Mouse (Mus musculus): ENCODE results near the gene Chmp2a.
"Not testable (repeated sequence)": the region's sequence is repeated elsewhere in the genome, so short reads cannot be mapped to it uniquely, and the experiment has no call there.

Chmp2a gene

DNA sequence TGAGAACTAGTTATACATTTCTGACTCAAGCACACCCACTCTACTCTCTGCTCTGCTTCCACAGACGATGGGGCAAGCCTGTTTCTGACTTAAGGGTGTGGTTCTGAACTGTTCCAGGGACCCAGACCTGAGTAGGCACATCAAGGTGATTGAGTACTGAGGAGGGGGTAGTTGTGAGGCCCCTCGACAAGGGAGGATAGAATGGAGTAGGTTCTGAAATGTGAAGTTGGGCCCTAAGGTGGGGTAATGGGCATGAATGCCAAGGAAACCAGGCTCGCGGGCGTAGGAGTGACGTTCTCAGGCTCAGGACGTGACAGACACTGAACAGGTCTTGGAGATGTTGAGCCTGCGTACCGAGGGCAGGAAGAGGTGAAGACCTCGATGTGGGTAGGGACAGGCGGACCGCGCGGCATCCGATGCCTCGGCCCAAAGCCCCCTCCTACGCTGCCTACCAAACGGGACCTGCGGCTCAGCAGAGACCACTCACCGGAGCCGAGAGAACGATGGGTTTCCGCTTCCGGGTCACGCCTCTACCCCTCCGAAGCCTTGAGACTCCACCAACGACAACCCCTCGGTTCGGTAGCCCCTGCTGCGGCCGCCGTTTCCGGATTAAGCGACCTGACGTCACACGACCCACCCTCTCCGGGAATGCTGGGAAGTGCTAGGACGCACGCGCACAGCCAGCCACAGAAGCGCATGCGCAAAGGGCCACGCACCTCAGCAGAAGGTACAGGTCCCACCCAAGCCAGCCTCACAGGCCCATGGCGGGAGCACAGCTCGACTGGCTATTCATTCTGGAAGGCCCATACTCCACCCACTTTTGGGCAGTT is at the start of gene Chmp2a:
Chmp2a (minus strand) TSS at position 660 of the 830 bp plus-strand sequence.
- peak; percentile 98 for DNase-seq (ENCODE audit: low read depth, low spot score)

DNA sequence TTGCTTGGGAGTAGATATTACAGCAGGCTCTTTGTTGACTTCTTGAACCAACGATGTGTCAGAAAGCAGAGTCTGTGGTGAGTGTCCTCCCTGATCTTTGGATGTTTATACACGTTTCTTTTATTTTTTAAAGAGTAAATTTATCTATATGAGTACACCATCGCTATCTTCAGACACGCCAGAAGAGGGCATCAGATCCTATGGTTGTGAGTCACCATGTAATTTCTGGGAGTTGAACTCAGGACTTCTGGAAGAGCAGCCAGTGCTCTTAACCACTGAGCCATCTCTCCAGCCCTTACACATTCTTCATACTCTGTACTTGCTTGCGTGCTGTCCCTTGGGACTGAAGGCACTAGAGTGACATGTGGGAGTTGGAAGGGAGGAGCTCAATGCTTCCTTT is 37.7 kb upstream of the Chmp2a start:
- DNase-seq (ENCODE audit: low read depth, low spot score) = no peak

DNA sequence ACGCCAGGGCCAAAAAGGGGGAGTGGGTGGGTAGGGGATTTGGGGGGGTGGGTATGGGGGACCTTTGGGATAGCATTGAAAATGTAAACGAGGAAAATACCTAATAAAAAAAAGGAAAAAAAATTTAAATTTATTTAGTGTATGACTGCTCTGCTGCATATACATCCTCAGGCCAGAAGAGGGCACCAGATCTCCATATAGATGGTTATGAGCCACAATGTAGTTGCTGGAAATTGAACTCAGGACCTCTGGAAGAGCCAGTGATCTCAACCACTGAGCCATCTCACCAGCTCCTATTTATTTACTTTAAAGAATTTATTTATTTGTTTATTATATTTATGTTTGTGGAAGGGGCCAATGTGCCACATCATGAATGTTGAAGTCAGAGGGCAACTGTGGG is 28.8 kb upstream of the Chmp2a start:
- not testable (repeated sequence) for DNase-seq (ENCODE audit: low read depth, low spot score)

DNA sequence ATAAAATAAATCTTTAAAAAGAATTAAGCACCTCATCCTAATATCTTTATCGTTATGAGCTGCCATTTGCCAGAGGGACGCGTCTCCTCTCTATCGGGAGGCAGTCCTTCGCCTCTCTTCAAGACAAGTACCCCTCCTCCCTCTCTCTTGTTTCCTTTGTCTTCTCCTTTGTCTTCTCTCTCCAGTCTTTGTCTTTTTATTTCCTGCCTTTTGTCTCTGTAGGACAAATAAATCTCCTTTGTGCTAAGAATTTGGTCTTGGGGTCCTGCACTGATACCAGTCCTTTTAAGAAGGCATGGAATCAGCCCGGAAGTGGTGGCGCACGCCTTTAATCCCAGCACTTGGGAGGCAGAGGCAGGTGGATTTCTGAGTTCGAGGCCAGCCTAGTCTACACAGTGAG is 24.9 kb upstream of the Chmp2a start:
- DNase-seq (ENCODE audit: low read depth, low spot score) = no peak

DNA sequence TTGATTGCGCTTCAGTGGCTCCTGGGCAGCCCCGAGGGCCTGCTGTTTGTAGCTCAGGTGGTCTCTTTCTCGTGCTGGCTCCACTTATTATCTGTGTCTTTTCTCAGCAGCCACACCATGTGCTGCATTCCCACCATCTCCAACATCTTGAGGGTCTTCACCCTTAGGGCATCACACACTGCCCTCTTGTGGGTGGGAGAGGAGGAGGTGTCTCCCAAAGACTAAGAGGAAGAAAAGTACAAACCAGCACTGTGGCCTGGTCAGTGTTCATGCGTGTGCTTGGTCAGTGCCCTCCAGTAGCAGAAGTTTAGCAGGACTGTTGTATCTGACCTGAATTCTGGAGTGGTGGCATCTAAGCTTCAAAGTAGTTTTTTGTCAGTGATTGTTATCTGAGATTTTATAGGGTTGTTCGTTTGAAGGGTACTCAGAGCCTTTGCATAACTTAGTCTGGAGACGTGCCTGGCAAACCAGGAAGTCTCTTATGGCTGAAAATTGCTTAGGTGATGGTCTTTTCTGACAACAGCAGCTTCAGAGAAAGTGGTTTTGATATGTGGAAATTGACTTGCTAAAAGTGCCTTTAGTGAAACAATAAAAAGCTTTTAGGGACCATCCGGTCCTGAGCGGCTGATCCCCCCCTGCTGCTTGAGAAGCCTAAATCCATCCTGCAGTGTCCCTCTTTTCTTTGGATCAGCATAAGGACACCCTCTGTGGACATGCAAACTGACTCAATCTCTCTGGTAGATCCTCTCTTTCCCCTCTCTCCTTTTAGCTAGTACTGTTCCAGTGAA is 22.5 kb upstream of the Chmp2a start:
- no peak for DNase-seq (ENCODE audit: low read depth, low spot score)

DNA sequence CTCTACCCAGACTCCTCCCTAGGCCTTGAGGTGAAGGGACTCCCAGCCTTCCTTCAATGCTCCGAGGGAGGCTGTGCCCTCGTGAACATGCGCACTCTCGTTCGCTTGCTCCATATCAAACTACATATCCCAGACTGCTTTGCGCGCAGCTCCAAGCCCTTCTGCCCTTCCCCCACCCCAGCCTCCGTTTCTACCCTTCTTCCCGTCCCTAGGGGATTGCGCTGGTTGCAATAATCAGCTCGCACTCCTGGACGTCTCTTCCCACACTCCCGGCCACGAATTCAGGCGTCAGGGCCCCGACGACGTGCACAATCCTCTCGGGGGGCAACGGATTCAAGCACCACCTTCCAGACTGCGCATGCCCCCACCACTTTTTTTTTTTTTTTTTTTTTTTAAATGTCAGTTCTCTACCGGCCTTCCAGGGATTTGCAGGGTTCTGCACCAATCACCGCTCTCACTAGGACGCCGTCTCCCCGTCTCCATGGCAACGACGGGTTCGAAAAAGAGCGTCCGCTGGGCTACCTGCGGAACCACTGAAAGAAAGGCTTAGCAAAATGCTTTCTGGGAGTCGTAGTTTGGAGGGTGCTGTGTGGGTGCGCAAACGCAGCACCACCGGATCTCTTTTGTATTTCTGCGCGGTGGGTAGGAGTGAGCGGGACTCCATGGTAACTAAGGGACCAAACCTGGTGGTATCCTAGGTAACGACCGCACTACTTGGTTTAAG is 19.8 kb upstream of the Chmp2a start, which contains the start of gene Mzf1:
Mzf1 (minus strand) TSS at position 478 of the 724 bp plus-strand sequence.
- peak; percentile 98 for DNase-seq (ENCODE audit: low read depth, low spot score)

DNA sequence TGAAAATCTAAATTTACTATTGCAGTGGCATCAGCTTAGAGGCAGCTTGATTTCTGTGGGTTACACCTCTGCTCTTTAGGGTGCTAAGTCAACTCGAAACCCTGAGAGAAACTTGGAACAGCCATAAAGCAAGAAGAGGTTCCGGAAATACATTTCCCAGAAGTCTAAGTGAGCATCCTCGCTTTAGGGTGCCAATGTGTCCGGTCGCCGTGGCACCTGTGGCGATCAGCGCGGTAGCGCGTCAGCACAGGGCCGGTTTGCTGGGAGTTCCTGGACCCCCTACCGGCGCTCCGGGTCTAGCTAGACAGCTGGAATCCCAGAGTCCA is 19.3 kb upstream of the Chmp2a start:
- no peak for DNase-seq (ENCODE audit: low read depth, low spot score)

DNA sequence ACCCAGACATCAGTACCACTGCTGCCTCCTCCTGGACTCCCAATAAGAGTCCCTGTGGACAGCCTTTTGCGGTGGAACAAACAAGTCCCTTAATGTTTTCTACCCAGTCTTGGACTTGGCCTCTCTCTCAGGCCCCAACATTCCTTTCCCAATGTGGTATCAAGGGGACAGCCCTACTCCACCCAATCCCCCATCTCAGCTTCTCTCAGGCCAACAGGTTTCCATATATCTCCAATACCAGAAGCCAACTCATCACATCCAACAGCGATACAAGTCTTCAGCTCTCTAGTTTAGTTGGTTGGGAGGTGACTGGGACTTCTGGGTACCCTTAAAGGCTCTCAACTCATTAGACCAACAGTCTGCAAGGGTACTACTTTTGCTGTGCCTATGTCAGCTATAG is 18.9 kb upstream of the Chmp2a start:
- no peak for DNase-seq (ENCODE audit: low read depth, low spot score)

DNA sequence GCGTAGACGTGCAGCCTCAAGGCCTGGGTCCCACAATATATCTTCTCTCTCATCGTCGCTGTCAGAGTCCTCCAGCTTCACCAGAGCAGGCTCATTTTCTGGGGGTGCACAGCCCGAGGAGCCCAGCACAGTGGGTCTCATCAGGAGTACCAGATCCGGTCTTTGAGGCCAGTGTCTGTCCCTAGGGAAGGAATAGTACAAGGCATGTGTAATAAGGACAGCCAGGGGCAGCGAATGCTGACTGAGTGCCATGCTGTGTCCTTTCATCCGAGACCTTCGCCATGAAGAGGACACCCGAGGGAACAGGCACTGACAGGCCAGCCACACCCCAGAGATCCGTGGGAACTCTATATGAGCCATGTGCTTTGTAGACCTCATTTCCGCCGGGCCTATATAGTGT is 18.4 kb upstream of the Chmp2a start:
- no peak for DNase-seq (ENCODE audit: low read depth, low spot score)

DNA sequence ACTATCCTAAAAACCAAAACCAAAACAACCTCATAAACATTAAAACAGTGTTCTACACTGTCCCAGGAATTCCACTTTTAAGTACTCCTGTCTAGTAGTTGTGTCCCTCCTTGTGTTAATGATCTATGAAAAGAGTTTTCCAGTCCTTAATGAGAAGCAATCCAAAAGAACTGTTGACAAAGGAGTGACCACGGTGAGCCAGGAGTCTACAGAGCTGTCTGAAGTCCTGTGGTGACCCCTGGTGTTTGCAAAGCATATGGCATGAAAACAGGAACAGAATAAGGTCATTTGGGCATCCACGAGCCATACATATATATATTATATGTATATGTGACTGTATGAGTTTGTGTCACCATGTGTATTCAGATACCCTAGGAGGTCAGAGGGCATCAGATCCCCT is 11.5 kb upstream of the Chmp2a start:
- DNase-seq (ENCODE audit: low read depth, low spot score) = peak; percentile 77

DNA sequence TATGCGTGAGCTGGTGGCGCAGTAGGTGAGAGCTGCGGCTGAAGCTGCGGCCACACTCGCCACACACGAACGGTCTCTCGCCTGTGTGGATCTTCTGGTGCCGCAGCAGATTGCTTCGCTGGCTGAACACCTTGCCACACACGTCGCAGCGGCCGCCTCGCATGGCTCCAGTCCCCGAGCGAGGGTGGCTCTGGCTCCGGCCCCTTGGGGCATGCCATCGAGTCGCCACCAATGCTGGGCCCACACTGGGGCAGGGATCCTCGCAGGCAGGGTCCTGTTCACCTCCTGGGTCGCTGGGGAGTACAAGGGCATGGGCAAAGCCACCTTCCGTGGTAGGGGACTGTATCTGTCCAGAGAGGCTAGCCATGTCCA is 9.6 kb upstream of the Chmp2a start:
- DNase-seq (ENCODE audit: low read depth, low spot score) = no peak

DNA sequence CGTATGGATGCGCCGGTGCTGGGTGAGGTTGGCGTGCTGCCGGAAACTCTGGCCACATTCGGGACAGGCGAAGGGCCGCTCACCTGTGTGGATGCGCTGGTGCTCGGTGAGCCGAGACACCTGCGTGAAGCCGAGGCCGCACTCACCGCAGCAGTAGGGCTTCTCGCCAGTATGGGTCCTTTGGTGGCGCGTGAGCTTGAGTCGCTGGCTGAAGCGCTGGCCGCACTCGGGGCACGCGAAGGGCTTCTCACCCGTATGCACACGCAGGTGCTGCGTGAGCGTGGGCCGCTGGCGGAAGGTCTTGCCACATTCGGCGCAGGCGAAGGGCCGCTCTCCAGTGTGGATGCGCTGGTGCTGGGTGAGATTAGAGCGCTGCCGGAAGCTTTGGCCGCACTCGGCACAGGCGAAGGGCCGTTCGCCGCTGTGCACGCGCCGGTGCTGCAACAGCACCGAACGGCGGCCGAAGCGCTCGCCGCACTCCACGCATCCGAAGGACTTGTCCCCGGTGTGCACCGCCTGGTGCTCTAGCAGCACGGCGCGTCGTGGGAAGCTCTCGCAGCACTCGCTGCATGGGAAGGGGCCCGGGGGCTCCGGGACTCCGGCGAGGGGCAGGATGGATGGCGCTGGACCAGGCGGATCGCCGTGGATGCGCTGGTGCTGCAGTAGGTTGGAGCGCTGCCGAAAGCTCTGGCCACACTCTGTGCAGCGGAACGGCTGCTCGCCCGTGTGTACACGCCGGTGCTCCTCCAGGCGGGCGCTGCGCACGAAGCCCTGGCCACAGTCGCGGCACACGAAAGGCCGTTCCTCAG is 9.0 kb upstream of the Chmp2a start:
- DNase-seq (ENCODE audit: low read depth, low spot score) = no peak

DNA sequence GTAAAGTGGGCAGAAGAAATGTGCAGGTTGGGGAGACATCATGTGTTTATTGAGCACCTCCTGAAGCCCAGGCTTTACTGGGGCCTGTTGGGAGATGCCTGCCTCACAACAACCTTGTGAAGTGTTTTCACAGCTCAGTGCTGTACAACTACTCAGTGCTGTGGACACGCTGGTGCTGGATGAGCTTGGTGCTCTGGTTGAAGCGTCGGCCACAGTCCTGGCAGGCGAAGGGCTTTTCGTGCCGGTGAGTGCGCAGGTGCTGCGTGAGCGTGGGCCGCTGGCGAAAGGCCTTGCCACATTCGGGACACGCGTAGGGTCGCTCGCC is 8.5 kb upstream of the Chmp2a start:
- no peak for DNase-seq (ENCODE audit: low read depth, low spot score)

DNA sequence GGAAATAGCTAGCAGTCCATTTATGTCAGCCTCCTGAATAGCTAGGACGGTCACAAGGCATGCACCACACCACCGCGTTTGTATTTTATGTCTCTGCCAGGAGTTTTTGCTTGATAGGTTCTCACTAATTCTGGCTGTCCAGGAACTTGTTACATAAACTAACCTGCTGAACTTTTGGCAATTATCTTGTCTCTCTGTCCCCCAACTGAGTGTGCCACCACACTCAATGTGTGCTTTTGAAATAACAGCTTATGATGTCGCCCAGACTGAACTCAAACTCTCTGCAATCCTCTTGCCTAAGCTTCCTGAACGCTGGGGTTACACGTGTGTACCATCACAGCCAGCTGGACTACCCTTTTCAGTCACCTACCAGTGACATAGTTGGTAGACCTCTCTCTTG is 7.9 kb upstream of the Chmp2a start:
- DNase-seq (ENCODE audit: low read depth, low spot score) = no peak

DNA sequence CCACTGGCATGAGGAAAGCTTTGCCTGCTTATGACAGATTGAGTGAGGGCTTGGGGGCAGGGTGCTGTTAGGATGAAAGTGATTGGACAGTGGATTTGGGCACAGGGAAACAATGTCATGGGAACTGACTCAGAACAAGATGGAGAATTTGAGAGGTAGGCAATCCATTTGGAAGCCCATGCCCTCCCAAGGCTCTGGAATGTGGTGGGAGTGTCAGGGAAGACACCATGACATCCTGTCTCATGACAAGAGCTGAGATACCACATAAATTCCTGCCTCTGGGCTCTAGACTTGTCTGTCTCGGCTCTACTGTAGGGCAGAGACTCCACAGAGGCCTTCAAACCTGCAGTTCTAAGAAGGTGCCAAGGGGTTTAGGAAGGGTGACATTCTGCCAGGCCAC is 6.6 kb upstream of the Chmp2a start:
- DNase-seq (ENCODE audit: low read depth, low spot score) = no peak

DNA sequence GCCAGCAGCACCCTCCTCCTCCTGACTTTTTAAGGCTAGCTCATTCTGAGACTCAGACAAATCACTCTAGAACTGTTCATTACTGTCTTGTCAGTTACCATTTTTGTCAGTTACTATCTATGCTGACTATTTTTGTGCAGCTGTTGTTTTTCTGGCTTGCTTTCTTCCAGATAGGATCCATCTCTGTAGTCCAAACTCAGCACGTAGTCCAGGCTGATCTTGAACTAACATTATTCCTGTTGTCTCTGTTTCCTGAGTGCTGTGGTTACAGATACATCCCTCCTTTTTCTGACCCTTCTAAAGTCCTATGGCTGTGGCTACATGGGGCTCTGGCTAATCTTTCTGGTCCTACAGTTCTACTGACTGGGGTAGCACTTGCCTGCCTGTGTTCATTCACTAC is 4.6 kb upstream of the Chmp2a start:
- no peak for DNase-seq (ENCODE audit: low read depth, low spot score)

DNA sequence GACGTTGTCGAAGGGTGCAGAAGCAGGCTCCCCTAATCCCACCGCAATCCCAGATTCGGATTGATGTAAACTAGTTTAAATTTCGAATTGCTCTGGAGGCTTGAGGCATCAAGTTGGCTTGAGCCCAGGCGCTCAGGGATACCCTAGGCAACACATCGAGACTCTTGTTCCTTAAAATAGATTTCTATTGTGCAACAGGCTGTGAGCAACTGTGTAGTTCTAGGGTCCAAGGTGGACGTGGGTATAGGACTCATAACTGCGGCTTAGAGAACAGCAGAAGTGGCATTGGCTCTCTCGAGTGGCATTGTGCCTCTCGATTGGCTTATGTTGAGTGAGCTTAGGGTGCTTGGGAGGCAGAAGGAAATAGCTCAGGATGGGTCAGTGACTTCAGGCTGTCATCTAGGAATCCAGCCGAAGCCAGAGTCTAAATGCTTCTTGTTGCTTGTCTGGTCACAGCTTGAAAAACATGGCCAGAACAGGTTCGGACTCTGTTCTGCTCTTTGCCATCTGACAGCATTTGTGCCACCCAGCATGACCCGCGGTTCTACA is 4.1 kb upstream of the Chmp2a start:
- DNase-seq (ENCODE audit: low read depth, low spot score) = no peak

DNA sequence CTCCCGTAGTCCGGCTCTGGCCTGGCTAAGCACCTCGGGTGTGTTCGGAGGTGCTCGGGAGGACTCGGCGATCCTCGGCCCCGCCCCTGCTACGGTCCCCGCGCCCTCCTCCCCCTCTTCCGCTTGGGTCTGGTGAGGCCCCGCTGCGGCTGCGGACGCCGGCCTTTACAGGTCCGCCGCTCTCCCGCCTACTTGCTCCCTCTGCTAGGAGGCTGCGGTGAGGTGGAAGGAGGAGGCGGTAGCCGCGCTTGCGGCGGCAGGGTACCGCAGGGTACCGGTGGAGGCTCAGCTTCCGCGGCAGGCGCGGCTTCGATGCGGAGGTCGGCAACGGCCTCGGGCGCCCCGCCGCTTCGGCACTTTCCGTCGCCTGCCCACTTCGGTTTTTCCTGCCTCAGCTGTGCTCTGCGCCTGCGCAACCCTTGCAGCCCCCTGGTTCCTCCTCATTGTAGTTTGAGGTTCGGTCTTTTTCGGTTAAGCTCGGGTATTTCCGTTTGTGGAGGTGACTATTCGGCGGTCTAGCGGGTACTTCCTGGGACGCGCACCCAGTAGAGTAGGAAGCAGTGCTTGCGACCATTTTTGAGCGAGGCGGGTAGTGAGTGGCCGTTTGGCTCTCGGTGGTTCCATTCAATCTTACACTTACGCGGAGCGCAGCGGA is 3.4 kb upstream of the Chmp2a start, which contains the start of gene Ube2m:
Ube2m (minus strand) TSS at position 375 of the 655 bp plus-strand sequence.
- DNase-seq (ENCODE audit: low read depth, low spot score) = peak; percentile 99

DNA sequence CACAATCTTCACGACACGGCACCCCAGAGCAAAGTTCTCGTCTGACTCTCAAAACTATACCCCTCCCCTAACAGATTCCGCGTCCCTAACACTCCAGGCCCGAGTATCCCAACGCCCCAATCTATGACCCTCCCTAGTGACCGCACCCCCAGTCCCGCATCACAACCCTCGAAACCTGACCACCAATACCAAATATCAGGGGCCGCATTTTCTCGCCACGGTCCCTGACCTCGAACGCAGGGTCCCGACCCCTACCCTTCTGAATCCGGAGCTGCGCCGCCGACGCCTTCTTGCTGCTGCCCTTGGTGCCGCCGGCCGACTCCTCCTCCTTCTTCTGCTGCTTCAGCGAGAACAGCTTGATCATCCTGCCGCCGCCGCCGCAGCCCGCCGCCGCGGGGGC is 2.8 kb upstream of the Chmp2a start:
- DNase-seq (ENCODE audit: low read depth, low spot score) = no peak

DNA sequence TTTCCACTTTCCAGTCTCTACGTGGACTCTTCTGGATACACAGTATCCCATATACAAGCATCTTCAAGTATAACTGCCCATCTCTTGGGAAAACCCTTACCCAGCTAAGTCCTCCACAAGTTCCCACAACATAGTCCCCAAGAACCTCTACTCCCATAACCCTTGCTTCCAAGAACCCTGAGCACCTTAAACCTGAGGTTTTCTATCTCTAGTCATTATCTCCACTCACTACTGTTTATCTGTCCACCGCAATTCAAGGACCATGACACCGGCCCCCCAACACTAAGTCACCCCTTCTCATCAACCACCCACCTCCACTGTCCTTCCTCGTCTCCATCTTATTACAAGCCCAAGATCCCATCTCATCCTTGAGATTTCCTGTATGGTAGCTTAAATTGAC is 2.2 kb upstream of the Chmp2a start:
- DNase-seq (ENCODE audit: low read depth, low spot score) = no peak
